Mouse (Mus musculus): ENCODE data around the gene BC080695. TPM values are rescaled to one million over a fixed set of nuclear protein-coding genes. Genes with fewer than 3 reads are reported as not detected.
"Not testable (repeated sequence)": the region's sequence is repeated elsewhere in the genome, so short reads cannot be mapped to it uniquely, and the experiment has no call there.

The BC080695 gene
- polyA plus RNA-seq (2015; fragmentation: Nextera tagmentation; extraction: Ambion mirVana): not detected in 2 replicates

GRCm38 (mm10) chr4:143551400-143551799 is at the start of gene BC080695, which contains the start of gene Gm13057:
Gene BC080695 (plus strand): TSS chr4:143551700.
Gene Gm13057 (plus strand): TSS chr4:143551709.
- not testable (repeated sequence) for H3K4me3 ChIP-seq (replicated peaks; ENCODE audit: low read depth, low read length); ATAC-seq (replicated peaks; ENCODE audit: low FRiP score, low read depth); H3K27ac ChIP-seq; H3K4me1 ChIP-seq (replicated peaks; ENCODE audit: insufficient read depth, low read length); H3K27me3 ChIP-seq (ENCODE audit: insufficient read depth, low read length); DNase-seq (ENCODE audit: low spot score); H3K9me3 ChIP-seq (replicated peaks; ENCODE audit: low read length); H3K9ac ChIP-seq (ENCODE audit: low read depth, low read length); H3K36me3 ChIP-seq (ENCODE audit: insufficient read depth, low read length); H3K4me2 ChIP-seq (ENCODE audit: low read length)
- no CpG with 5 or more reads among the region's 3 CpGs for WGBS

GRCm38 (mm10) chr4:143511043-143511442 is 40.5 kb upstream of the BC080695 start, which contains the start of gene Gm13043:
Gene Gm13043 (plus strand): TSS chr4:143511343.
- H3K4me2 ChIP-seq (ENCODE audit: low read length): no peak within 1 kb of the TSS
- no peak within 1 kb of the TSS for H3K27ac ChIP-seq
- TF ChIP-seq CTCF (IDR thresholded peaks at IDR 0.05; ENCODE audit: low read depth): no peak
- no peak within 1 kb of the TSS for H3K4me3 ChIP-seq (replicated peaks; ENCODE audit: low read depth, low read length)
- ATAC-seq (replicated peaks; ENCODE audit: low FRiP score, low read depth) (no peak), DNase-seq (ENCODE audit: low spot score) (no peak)
- H3K36me3 ChIP-seq (ENCODE audit: insufficient read depth, low read length): no peaks in the 10 kb centered on the region
- no peaks in the 10 kb centered on the region for H3K27me3 ChIP-seq (ENCODE audit: insufficient read depth, low read length)
- no peaks in the 10 kb centered on the region for H3K9me3 ChIP-seq (replicated peaks; ENCODE audit: low read length)
- H3K9ac ChIP-seq (ENCODE audit: low read depth, low read length): no peak within 1 kb of the TSS
- no peaks in the 10 kb centered on the region for H3K4me1 ChIP-seq (replicated peaks; ENCODE audit: insufficient read depth, low read length)
- WGBS: 85% methylated on average over 3 of the region's 3 CpGs

GRCm38 (mm10) chr4:143535654-143536053 is 15.8 kb upstream of the BC080695 start, which contains the start of gene Gm13040:
Gene Gm13040 (plus strand): TSS chr4:143535954.
- not testable (repeated sequence) for H3K9ac ChIP-seq (ENCODE audit: low read depth, low read length); H3K27ac ChIP-seq; H3K4me3 ChIP-seq (replicated peaks; ENCODE audit: low read depth, low read length); H3K9me3 ChIP-seq (replicated peaks; ENCODE audit: low read length); H3K36me3 ChIP-seq (ENCODE audit: insufficient read depth, low read length); ATAC-seq (replicated peaks; ENCODE audit: low FRiP score, low read depth); H3K27me3 ChIP-seq (ENCODE audit: insufficient read depth, low read length); DNase-seq (ENCODE audit: low spot score); H3K4me1 ChIP-seq (replicated peaks; ENCODE audit: insufficient read depth, low read length); H3K4me2 ChIP-seq (ENCODE audit: low read length)
- no CpG with 5 or more reads among the region's 3 CpGs for WGBS

- 85% methylated on average over 9 of the region's 9 CpGs for WGBS
- H3K4me2 ChIP-seq (ENCODE audit: low read length); ATAC-seq (replicated peaks; ENCODE audit: low FRiP score, low read depth); H3K36me3 ChIP-seq (ENCODE audit: insufficient read depth, low read length); H3K9ac ChIP-seq (ENCODE audit: low read depth, low read length); H3K4me3 ChIP-seq (replicated peaks; ENCODE audit: low read depth, low read length); H3K9me3 ChIP-seq (replicated peaks; ENCODE audit: low read length); H3K27ac ChIP-seq; H3K4me1 ChIP-seq (replicated peaks; ENCODE audit: insufficient read depth, low read length); H3K27me3 ChIP-seq (ENCODE audit: insufficient read depth, low read length); DNase-seq (ENCODE audit: low spot score): not testable (repeated sequence)
These were observed 60.4 kb downstream of the BC080695 start for GRCm38 (mm10) chr4:143611927-143612326.

GRCm38 (mm10) chr4:143614703-143615102 is 63.2 kb downstream of the BC080695 start, which contains the start of gene Gm13083:
Gene Gm13083 (plus strand): TSS chr4:143615003.
- H3K9me3 ChIP-seq (replicated peaks; ENCODE audit: low read length); H3K9ac ChIP-seq (ENCODE audit: low read depth, low read length); H3K4me3 ChIP-seq (replicated peaks; ENCODE audit: low read depth, low read length); ATAC-seq (replicated peaks; ENCODE audit: low FRiP score, low read depth); H3K27ac ChIP-seq; H3K4me2 ChIP-seq (ENCODE audit: low read length); H3K36me3 ChIP-seq (ENCODE audit: insufficient read depth, low read length); H3K27me3 ChIP-seq (ENCODE audit: insufficient read depth, low read length); H3K4me1 ChIP-seq (replicated peaks; ENCODE audit: insufficient read depth, low read length); DNase-seq (ENCODE audit: low spot score): not testable (repeated sequence)

GRCm38 (mm10) chr4:143618101-143618500 is 66.6 kb downstream of the BC080695 start:
- H3K4me3 ChIP-seq (replicated peaks; ENCODE audit: low read depth, low read length); H3K9ac ChIP-seq (ENCODE audit: low read depth, low read length); H3K9me3 ChIP-seq (replicated peaks; ENCODE audit: low read length); H3K27me3 ChIP-seq (ENCODE audit: insufficient read depth, low read length); DNase-seq (ENCODE audit: low spot score); ATAC-seq (replicated peaks; ENCODE audit: low FRiP score, low read depth); H3K4me1 ChIP-seq (replicated peaks; ENCODE audit: insufficient read depth, low read length); H3K36me3 ChIP-seq (ENCODE audit: insufficient read depth, low read length); H3K27ac ChIP-seq; H3K4me2 ChIP-seq (ENCODE audit: low read length): not testable (repeated sequence)
- 80% methylated on average over 4 of the region's 4 CpGs for WGBS

Other genes starting within 250 kb of the BC080695 start
- 0.09 and 0.15 TPM in 2 replicates for gene Lrrc38, start 201.9 kb upstream of the BC080695 start, polyA plus RNA-seq (2015; fragmentation: Nextera tagmentation; extraction: Ambion mirVana)
- not detected in 2 replicates for gene Pramel1, start 157.3 kb upstream of the BC080695 start, polyA plus RNA-seq (2015; fragmentation: Nextera tagmentation; extraction: Ambion mirVana)
- 12.9 and 15.2 TPM in 2 replicates for gene Pramef8, start 139.3 kb upstream of the BC080695 start, polyA plus RNA-seq (2015; fragmentation: Nextera tagmentation; extraction: Ambion mirVana)
- not detected in 2 replicates for gene Oog4, start 101.4 kb upstream of the BC080695 start, polyA plus RNA-seq (2015; fragmentation: Nextera tagmentation; extraction: Ambion mirVana)
- not detected in 2 replicates for gene Gm13043, start 40.4 kb upstream of the BC080695 start, polyA plus RNA-seq (2015; fragmentation: Nextera tagmentation; extraction: Ambion mirVana)
- gene Gm13040, start 15.7 kb upstream of the BC080695 start, polyA plus RNA-seq (2015; fragmentation: Nextera tagmentation; extraction: Ambion mirVana): not detected in 2 replicates
- not detected in 2 replicates for gene Gm13057, start within 50 bp of the BC080695 start, polyA plus RNA-seq (2015; fragmentation: Nextera tagmentation; extraction: Ambion mirVana)
- gene Gm13083, start 63.3 kb downstream of the BC080695 start, polyA plus RNA-seq (2015; fragmentation: Nextera tagmentation; extraction: Ambion mirVana): not detected in 2 replicates
- not detected in 2 replicates for gene Gm13088, start 105.5 kb downstream of the BC080695 start, polyA plus RNA-seq (2015; fragmentation: Nextera tagmentation; extraction: Ambion mirVana)
- gene Gm13089, start 151.0 kb downstream of the BC080695 start, polyA plus RNA-seq (2015; fragmentation: Nextera tagmentation; extraction: Ambion mirVana): not detected in 2 replicates
- not detected in 2 replicates for gene Gm13078, start 167.8 kb downstream of the BC080695 start, polyA plus RNA-seq (2015; fragmentation: Nextera tagmentation; extraction: Ambion mirVana)
- gene Gm13023, start 237.7 kb downstream of the BC080695 start, polyA plus RNA-seq (2015; fragmentation: Nextera tagmentation; extraction: Ambion mirVana): not detected in 2 replicates